Mouse (Mus musculus): ENCODE results near the gene Fxyd7.

Fxyd7 gene

DNA sequence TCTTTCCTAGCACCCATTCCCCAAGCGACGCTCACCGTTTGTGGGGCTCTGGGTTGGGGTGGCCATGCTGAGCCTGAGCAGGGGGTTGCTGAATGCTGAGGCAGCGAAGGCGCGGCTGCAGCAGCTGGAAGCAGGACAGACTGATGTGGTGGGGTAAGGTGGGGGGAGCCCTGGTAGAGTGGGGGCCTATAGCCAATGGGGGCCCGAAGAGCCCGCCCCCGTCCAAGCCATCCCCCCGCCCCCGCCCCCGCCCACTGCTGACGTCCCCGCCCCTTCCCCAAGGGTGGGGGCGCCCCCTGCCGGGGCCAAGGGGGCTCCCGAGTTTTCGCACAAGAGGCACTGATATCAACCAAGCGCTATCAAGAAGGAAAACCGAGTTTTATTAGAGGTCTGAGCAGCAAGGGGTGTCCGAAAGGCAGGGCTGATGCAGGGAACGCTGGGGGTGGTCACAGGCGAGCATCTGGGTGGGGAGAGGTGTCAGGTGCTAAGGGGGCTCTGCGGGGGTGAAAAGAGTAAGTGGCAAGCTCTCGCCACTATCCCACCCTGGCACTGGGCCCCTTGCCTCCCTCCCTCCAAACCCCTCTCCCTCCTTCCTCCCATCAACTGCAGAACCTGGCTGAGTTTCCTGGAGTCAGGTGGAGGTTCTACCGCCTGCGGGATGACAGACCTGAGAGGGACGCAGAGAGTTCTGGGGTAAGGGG is at the start of gene Fxyd7:
TSS of gene Fxyd7 (minus strand) at position 147 of the 701 bp plus-strand sequence.
- in situ Hi-C loops (cut with MboI, MseI), result no loop called here

DNA sequence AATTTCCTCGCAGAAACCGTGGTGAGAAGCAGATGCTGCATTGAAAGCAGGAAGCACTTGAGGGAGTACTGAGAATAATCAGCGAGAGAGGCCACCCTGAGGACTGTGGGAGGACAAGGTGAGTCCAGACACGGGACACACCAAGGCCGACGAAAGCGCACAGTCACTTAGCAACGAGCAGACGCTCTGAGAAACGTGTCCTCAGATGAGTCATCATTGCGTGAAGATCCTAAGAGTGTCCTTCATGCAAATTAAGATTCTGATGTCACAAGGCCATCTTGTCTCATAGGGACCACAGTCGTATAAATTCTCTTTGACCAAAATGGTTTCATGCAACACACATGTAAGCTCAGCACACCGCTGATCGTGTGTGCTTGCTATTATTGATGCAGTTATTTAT is 49.5 kb upstream of the Fxyd7 start:
- in situ Hi-C loops (cut with MboI, MseI), result no loop called here

DNA sequence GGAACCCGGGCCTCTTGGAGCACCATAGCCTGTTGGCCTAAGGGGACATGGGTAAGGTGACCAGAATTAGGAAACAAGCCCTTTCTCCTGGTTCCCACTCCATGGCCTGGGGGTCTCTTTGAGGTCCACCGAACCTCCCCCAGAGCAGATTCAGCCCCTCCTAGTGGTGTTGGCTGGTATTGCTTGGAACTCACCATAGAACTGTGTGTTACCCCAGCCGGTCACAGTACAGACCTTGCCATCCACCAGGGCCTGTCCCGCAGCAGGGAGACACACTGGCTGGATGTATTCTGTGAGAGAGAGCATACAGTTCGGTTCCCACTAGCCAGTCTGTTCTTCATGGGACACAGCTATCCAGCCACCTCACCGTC is 48.3 kb upstream of the Fxyd7 start:
- in situ Hi-C loops (cut with MboI, MseI), result loop anchor here (5.0 kb wide), 1 partner anchor 107 kb away; no protein-coding TSS in a partner anchor

DNA sequence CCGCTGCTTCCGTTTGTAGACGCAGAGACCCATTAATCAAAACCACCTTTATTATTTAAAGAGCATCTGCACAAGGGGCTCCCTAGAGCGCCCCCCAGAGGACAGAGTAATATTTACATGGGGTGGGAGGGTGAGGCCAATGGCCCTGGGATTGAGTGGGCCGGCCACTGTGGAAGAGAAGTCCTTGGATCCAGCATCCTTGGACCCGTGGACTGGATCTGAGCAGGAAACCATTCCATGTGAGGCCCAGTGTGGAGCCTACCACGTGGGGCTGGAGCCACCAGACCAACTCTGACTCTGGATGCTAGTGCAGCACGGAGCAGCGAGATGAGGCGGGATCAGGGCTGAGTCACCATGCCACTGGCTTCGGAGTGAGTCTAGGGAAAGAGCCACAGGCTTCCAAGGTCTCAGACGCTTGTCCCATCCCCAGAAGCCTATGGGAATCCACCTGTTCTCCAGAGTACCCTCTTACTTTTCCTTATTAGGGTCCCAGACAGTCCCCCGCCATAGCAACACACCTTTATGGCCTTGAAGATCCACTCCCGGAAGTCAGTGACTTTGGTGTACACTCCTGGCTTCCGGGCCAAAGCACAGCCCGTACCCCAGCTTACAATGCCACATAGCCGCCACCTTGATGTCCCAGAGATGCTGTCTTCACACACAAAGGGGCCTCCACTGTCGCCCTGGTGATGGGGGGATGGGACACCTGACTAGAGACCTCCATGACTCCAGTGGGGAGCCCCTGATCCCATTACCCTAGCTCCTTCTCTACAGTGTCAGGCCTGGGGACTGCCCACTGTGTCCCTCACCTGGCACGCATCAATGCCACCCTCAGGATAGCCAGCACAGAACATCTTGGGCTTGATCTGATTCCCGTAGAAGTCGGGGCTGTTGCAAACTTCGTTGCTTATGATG is 47.7 kb upstream of the Fxyd7 start:
- in situ Hi-C loops (cut with MboI, MseI), result loop anchor here (5.0 kb wide), 1 partner anchor 107 kb away; no protein-coding TSS in a partner anchor

DNA sequence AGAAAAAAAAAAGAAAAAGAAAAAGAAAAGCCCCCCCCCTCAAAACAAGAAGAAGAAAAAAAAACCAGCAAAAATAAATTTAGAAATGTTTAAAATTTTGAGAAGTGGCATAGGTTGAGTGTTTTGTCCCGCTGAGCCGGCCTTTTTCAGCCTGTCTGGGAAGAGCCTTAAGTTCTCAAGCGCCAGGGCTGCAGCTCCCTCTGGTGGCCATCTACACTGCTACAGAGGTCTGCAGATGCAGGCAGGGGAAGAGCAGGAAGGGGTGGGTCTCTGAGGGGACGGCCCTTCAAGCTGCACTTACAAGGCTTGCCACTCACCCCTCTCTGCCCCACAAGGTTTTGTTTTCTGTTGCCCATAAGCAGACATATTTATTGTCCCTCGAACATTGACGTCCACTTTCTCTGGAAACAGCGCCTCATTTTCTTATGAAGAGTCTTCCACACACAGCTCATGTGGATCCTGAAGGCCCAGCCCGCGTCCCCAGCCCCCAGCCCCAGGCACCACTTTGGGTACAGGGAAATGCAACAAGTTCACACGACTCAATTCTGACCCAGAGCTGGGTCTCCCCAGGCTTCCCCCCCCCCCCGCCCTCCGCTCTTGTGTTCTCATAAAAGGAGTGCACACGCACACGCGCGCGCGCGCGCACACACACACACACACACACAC is 46.4 kb upstream of the Fxyd7 start:
- in situ Hi-C loops (cut with MboI, MseI), result loop anchor here (5.0 kb wide), 1 partner anchor 105 kb away; no protein-coding TSS in a partner anchor

DNA sequence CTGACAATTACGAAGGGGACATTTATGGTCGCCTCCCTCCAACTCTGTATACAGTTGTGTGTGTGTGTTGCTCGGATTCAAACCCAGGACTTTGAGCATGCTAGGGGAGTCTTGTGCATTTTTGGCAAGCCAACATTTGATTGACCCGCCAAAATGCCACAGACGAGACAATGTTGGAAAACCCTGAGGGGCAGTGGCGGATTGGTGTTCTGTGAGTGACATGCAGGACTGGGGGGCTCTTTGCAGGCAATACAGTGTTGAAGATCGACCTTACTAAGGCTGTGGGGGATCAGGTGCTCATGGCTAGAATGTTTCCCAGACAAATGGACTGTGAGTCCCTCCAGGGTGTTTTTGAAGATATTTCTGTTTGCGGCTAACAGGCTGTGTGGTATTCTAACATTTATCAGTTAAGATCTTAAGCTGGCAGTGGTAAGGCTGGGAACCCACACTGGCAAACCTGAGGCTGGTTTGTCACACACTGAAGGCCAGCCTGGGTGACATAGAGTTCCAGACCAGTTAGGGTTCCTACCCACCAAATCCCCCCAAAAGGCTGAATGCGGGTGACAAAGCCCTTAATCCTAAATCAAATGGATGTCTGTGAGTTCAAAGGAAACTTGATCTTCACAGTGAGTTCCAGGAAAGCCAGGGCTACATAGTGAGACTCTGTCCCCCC is 45.8 kb upstream of the Fxyd7 start:
- in situ Hi-C loops (cut with MboI, MseI), result loop anchor here (5.0 kb wide), 1 partner anchor 105 kb away; no protein-coding TSS in a partner anchor

DNA sequence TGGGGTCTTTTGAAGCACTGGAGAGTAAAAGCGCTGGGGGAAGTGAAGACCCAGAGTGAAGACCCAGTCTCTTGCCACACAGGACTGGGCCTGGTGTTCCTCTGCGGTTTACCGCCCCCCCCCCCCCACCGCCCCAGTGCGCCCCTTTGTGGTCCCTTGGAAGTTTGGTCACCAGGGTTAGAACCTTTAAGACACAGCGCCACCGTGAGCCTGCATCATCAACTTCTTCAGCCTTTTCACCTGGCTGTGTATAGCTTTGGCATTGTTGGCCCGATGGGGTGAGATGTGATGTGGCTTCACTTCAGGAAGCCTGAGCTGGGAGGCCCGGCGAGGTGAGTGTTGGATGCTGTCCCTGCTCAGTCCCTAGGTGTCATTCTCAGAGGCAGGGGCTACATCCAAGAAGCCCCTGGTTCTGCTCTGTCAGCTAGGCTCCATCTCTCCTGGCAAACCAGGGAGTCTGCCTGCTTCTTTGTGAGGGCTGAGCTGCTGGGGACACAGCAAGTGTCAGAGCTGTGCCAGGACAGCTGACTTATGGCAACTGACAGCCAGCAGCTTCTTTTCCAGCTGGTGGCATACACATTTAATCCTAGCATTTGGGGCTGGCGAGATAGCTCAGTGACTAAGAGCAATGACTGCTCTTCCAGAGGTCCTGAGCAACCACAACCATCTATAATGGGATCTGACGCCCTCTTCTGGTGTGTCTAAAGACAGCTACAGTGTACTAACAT is 43.7 kb upstream of the Fxyd7 start:
- in situ Hi-C loops (cut with MboI, MseI), result loop anchor here (5.0 kb wide), 1 partner anchor 103 kb away; no protein-coding TSS in a partner anchor

DNA sequence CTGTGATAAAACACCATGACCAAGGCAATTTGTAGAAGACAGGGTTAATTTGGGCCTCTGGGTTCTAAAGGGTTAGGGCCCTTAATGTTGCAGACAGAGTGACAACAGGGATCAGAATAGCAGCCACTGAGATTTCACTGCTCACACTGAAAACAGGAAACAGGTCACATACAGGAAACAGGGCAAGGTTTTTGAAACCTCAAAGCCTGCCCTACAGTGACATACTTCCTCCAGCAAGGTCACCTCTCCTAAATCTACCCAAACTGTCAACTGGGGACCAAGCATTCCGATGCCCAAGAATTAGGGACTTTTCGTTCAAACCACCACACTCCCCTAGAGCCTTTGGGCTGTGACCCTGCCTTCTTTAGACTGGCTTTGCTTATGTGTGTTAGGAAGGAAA is 38.5 kb upstream of the Fxyd7 start:
- in situ Hi-C loops (cut with MboI, MseI), result no loop called here

DNA sequence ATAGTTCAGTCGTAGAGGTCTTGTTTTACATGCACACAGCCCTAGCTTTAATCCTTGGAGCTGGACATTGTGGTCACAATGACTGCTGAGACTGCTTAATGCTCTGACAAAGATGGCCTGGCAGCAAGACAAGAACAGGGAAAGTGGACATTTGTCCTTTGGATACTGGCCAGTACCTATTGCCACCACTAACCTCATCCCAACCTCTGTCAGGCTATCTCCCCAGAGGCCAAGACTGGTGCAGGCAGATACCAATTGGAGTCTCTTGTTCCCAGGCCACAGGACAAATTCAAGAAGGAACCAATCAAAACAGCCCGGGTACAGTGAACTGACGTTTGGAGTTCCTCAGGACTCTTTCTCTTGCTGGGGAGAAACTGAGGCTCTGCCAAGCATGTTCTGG is 36.9 kb upstream of the Fxyd7 start:
- in situ Hi-C loops (cut with MboI, MseI), result no loop called here

DNA sequence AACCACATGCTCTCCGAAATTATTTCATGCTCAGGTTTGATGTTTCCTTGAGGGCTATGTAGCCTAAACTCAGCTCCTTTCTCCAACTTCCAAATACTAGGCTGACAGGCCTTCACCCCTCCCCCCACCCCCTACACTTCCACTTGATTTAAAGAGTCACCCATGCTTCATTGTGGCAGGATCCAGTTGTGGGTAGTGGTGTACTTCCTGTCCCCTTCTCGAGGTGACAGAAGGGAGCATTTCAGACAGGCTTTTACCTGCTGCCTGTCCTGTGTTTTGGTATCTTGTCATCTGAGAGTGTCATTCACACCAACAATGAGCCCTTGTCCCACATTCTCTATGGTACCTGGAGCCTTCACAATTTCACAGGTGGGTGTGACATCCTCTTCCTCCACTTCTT is 36.0 kb upstream of the Fxyd7 start:
- in situ Hi-C loops (cut with MboI, MseI), result no loop called here

DNA sequence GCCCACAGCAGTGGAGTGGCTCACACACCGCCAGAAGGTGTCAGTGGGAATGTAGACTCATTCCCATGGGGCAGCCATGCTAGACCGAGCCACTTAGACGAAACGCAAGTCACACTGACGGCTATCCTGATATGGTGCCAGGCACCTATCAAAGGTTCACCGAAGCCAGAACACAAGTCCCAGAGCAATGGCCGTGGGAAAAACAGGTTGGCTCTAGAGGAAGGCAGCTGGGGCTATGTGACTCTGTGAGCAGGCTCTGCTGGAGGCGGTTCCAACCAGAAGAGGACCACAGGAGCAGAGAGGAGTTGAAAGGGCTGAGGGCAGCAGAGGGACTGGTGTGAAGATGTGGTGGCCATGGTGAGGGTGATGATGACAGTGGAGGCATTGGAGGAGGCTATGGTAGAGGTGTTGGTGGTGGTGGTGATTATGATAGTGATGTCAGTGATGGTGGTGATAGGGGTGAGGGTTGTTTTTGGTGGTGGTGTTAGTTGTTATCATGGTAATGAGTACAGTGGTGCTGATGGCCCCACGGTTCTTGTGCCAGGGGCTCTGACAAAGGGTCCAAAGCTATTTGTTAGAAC is 35.0 kb upstream of the Fxyd7 start:
- in situ Hi-C loops (cut with MboI, MseI), result no loop called here

DNA sequence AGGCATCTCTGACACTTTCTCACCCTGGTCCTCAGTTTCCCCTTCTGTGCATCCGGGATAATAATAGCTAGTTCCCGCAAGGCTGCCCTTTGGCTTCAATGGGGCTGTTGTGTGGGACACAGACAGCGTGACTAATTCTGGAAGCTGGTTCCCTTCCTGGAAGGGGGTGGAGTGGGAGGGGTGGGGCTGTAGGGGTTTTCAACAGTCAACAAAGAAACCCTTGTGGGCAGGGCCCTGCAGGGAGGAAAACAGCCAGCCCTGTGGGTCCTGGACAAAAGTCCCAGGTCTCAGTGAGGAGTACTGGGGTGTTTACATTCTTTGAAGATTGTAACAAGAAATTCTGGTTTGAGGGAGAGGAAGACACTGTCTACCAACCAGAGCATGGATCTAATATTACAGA is 33.9 kb upstream of the Fxyd7 start:
- in situ Hi-C loops (cut with MboI, MseI), result no loop called here

DNA sequence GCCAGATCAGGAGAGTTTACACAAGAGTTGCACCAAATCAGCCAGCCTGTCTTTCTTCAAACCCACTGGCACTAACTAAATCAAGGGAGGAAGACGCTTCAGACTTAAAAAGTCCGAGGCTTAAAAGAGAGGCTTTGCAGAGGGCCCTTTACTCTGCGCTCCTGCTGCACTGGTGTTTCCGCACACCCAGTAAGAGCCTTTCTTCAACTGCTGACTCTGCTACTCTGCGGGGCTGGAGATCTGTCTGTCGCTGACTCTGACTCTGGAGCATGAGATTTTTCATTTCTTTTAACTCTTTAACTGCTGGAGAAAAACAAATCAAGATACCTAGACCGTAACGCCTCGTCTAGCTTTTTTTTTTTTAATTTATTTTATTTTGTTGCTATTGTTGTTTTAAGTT is 32.9 kb upstream of the Fxyd7 start:
- in situ Hi-C loops (cut with MboI, MseI), result no loop called here

DNA sequence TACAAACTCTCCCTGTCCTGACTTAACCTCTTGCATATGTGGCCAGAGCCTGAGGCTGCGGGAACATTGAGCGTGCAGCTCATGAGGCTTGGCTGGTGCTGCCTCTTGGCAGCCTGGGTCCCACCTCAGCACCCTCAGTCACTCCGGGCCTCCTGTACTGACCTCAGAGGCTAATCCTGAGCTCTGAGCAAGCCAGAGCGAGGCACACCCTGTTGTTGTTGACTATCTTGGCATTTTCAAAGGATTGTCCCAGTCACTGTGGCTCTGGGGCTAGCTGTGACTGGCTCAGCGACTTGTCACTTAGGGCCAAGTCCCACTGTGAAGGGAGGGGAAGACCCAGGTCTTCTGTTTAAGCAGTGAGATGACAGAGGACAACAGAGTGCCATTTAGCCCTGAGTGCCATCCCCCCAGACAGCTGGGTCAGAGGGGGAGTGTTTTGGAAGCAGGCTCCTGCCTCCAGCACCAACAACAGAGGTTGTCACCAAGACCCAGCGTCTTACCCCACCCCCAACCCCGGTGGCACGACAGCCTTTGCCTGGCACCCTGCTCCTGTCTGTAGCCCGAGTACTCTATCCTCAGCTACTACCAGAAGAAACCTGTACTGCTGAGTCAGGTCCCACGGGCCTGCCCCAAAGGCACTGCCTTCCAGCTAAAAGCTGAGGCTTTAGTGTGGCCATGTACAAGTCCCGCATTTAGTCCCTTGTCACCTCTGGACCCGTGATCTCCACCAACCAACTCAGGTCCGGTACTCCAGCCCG is 31.7 kb upstream of the Fxyd7 start:
- in situ Hi-C loops (cut with MboI, MseI), result no loop called here

DNA sequence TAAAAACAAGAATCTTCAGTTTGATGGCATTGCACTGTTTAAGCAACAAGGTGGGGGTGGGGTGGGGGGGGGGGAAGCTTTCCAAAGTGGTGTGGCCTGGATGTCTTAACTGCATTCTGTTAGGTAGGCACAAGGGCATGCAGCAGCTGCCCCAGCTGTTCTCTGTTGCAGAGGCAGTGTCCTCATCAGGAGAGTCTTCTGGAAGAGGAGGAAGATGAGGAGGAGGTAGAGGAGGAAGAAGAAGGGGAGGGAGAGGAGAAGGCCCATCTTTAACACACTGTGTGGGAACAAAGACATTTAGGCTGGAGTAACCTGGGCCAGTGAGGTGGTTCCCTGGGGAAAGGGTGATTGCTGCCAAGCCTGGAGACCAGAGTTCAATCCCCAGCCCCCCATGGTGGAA is 30.8 kb upstream of the Fxyd7 start:
- in situ Hi-C loops (cut with MboI, MseI), result no loop called here

DNA sequence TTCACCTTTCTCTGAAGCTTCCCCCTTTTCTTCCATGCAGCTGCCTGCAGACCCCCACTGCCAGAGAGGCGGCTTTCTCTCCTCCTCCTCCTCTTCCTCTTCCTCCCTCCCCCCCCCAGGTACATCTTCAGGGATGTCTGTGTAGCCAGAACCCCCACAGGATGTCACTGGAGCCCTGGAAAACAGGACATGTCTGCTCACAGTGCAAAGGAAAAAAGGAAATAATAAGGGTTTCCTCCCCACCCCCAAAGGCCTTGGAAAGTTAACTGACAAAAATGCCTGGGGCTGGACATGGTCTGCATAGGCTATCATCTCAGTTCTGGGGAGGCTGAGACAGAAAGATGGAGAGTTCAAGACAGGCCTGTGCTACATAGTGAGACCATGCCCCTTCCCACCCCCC is 29.8 kb upstream of the Fxyd7 start:
- in situ Hi-C loops (cut with MboI, MseI), result no loop called here

DNA sequence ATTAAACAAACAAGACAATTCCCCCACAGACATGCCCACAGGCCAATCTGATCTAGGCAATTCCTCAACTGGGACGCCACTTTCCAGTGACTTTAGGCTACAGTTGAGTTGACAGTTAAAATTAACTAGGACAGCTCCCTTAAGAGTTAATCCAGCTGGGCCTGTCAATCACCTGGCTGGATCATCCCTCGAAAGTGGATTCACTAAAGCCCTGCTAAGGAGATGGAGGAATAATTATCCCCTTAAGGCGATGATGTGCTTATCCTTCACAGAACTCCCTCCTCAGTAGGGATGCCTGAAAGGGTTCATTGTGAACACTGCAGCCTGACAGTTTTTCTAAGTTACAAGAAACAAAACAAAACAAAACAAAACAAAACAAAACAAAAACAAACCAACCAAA is 29.3 kb upstream of the Fxyd7 start:
- in situ Hi-C loops (cut with MboI, MseI), result no loop called here

DNA sequence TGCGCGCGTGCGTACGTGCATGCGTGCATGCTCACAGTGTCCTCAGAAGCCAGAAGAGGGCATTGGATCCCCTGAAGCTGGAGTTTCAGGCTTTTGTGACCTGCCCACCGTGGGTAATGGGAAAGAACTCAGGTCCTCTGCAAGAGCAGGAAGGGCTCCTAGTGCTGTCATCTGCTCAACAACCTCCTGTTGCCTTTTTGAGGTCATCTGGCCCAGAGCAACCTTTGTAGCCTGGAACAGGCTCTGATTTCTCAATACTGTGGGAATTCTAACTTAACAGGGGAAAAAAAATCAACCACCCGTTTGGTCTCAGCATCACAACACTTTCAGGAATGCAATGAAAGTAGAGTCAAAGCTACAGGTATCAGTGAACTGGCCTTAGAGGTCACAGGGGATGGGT is 28.4 kb upstream of the Fxyd7 start:
- in situ Hi-C loops (cut with MboI, MseI), result no loop called here

DNA sequence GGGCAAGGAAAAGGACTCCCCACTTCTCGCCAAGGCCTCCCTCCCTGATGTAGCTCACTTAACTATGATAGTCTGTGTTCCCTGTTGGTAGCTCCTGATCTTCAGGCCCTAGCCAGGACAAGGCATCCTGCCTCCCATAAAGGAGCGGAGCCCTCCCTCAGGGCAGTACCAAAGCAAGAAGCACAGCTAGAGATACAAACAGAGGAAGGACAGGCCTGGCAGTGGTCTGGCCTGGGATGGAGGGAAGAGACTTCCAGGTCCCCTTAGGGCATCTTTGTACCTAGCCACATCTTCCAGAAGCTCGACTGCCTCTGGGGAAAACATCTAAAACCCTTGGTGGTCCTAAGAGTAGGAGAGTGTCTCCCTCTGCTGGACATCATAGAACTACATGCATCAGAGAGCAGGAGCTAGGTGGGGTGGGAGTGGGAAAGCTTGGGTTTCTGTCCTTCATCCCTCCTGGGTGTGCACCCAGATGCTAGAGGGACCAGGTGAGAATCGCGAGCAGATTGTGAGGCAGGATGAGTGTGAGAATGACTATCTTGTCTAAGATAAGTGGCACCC is 26.7 kb upstream of the Fxyd7 start:
- in situ Hi-C loops (cut with MboI, MseI), result no loop called here

DNA sequence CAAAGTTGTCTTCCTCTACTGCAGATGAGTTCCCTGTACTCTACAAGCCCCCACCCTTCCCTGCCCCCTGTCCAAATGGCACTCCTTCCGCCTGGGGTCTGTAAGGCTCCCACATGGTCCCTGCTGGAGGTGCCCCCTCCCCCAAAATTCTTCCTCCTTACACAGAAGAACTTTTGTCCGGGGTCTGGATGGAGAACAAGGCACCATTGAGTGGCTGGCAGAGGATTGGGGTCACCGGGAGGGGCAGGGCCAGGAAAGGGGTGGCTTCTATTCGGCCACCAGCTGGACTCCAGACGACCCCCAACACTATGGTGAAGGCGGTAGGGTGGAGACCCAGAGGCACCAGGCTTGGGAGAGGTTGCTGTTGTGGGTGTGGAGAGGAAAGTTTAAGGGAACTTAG is 26.2 kb upstream of the Fxyd7 start:
- in situ Hi-C loops (cut with MboI, MseI), result no loop called here
